Mouse (Mus musculus): ENCODE results near the gene Usp20. TPM values are rescaled to one million over a fixed set of nuclear protein-coding genes. Genes with fewer than 3 reads are reported as not detected.

Usp20 gene
- total RNA-seq, 1 experiment from 2014 or later: 5.7 TPM

DNA sequence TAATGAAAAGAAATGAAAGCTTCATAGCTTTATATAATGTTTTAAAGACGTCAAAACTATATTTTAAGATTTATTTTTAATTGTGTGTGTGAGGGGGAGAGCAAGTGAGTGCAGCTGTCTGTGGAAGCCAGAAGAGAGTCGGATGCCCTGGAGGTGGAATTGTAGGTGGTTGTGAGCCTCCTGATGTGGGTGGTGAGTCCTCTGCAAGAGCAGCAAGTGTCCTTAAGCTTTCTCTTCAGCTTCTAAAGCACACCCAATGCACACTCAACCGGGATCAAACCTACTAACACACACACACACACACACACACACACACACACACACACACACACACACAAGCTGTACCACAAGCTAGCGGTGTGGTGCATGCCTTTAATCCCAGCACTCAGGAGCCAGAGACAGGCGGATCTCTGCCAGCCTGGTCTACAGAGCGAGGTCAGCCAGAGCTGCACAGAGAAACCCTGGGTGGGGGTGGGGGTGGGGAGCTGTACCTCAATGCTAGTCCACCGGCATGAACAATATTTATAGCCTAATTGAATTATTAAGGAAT is 85.7 kb downstream of the Usp20 start:
- no peak for ATAC-seq (replicated peaks; ENCODE audit: low read depth, poor library complexity, severe bottlenecking)

DNA sequence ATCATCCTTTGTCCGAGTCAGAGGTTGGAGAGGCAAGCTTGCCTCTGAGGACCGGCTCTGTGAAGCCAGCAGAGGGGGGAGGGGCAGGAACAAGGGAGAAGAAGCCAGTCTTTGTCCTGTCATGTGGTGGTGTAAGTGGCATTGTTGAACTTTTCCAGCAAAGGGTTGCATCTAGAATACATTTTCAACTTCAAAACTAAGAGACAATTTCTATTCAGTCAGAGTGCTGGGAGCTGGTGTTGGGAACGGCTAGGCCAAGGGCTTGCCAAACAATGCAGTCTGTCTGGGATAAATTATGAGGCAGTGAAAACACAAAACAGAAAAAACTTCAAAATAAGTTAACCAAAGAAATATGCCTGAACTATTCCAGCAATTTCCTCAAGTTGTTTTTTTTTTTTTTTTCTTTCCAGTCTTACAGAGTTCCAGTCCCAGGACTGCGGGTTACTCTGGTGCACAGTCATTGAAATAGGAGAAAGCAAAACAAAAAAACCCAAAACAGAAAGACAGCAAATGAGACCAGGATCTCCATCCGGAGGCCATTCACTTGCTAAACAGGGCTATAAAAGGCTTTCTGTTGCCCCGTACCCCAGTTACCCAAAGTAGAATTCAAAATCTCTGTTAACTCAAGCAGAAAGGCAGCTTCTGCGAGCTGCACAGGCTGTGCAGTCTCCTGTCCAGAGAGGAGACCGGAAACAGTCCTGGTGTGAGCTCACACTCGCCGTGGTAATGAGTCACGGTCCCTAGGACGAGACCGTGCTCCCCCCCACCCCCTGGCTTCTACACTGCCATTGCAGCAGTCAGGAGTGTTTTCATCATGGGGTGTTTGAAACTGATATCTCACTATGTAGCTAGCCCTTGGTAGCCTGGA is 86.4 kb downstream of the Usp20 start:
- no peak for ATAC-seq (replicated peaks; ENCODE audit: low read depth, poor library complexity, severe bottlenecking)

DNA sequence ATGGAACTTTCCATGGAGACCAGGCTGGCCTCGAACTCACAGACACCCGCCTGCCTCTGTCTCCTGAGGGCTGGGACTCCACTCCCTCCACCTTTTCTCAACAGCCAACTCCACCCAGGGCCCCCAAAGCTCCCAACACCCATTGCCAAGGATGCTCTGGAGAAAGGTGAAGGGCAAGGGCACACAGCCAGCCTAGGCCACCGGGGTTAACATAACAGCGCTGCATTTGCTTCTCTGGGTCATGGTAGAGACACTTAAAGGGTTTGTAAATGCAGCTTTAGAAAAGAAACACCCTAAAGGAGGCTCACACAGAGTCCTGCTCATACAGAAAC is 87.0 kb downstream of the Usp20 start:
- ATAC-seq (replicated peaks; ENCODE audit: low read depth, poor library complexity, severe bottlenecking): no peak

DNA sequence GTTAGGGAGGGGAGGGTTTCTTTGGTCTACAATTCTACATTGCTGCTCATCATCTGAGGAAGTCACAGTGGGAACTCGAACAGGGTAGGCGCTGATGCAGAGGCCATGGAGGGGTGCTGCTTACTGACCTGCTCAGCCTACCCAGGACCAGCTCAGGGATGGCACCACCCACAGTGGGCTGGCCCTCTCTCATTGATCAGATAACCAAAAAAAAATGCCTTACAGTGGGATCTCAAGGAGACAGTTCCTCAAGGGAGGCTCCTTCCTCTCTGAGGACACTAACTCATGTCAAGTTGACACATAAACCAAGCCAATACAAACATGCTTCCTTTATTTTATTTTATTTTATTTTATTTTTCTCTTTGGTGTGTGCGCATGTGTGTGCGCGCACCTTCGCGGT is 87.4 kb downstream of the Usp20 start:
- ATAC-seq (replicated peaks; ENCODE audit: low read depth, poor library complexity, severe bottlenecking): no peak

Other genes starting within 250 kb of the Usp20 start
- not detected in 2 replicates for gene 1700001O22Rik, start 178.6 kb upstream of the Usp20 start, total RNA-seq (2017)
- 16.4 and 26.9 TPM in 2 replicates for gene Ntmt1, start 174.5 kb upstream of the Usp20 start, total RNA-seq (2017)
- 13.7 and 17.5 TPM in 2 replicates for gene Asb6, start 151.9 kb upstream of the Usp20 start, total RNA-seq (2017)
- not detected in 2 replicates for gene Prrx2, start 147.3 kb upstream of the Usp20 start, total RNA-seq (2017)
- gene Ptges, start 52.4 kb upstream of the Usp20 start, total RNA-seq (2017): 0.15 TPM in 1 of 2 replicates, not detected in the other
- gene Tor1b, start 29.3 kb upstream of the Usp20 start, total RNA-seq (2017): 30.4 and 31.7 TPM in 2 replicates
- gene Tor1a, start 14.3 kb upstream of the Usp20 start, total RNA-seq (2017): 43.6 and 52.2 TPM in 2 replicates
- gene BC005624, start 78 bp upstream of the Usp20 start, total RNA-seq (2017): 69.7 and 74.5 TPM in 2 replicates
- gene Fnbp1, start 159.7 kb downstream of the Usp20 start, total RNA-seq (2017): 43.4 and 54.3 TPM in 2 replicates
- gene Gpr107, start 170.0 kb downstream of the Usp20 start, total RNA-seq (2017): 13.7 and 15.1 TPM in 2 replicates